Mouse (Mus musculus) MEL (cell line): ENCODE results near the gene Pdpn. TPM values are rescaled to one million over a fixed set of nuclear protein-coding genes. Genes with fewer than 3 reads are reported as not detected.

Source experiments
- DNase-seq: peaks from one replicate; pipeline ENCODE4 v3.0.0; 2011; ENCODE audit warnings: low read depth, low spot score
- H3K27ac ChIP-seq: 2 replicates; pipeline ENCODE4 v1.5.1; 2012; ENCODE audit warnings: low read depth, mild to moderate bottlenecking, control low read depth, low read length, moderate library complexity; ENCODE audit not compliant: control insufficient read depth
- H3K27me3 ChIP-seq, 2 experiments: fragments of 150-350 bp in 1 of 2; sonication (generic) in 1 of 2; 2 replicates each; pipeline ENCODE4 v1.6.1; 2012; ENCODE audit warnings: low read length in 2 of 2, mild to moderate bottlenecking in 2 of 2, improper control_type of control experiment in 1 of 2, moderate library complexity in 1 of 2; ENCODE audit not compliant: insufficient read depth in 2 of 2, control insufficient read depth in 1 of 2
- H3K36me3 ChIP-seq, 2 experiments: 2 replicates each; pipeline ENCODE4 v1.6.1; 2012 to 2014; ENCODE audit warnings: low read length in 2 of 2, improper control_type of control experiment in 1 of 2, inconsistent platforms in 1 of 2, mild to moderate bottlenecking in 1 of 2; ENCODE audit not compliant: insufficient read depth in 2 of 2, control insufficient read depth in 1 of 2
- H3K4me1 ChIP-seq, 2 experiments: fragments of 150-350 bp in 1 of 2; sonication (generic) in 1 of 2; 2 replicates each; pipeline ENCODE4 v1.6.1; 2012; ENCODE audit warnings: low read length in 2 of 2, improper control_type of control experiment in 1 of 2, mild to moderate bottlenecking in 1 of 2; ENCODE audit not compliant: insufficient read depth in 2 of 2, control insufficient read depth in 1 of 2
- H3K4me3 ChIP-seq, 2 experiments: fragments of 150-350 bp in 1 of 2; sonication (generic) in 1 of 2; 2 replicates each; pipeline ENCODE4 v1.5.1; 2012; ENCODE audit warnings: low read depth in 2 of 2, low read length in 2 of 2, mild to moderate bottlenecking in 2 of 2, moderate library complexity in 2 of 2, control low read depth in 1 of 2, improper control_type of control experiment in 1 of 2; ENCODE audit not compliant: control insufficient read depth in 1 of 2, insufficient read depth in 1 of 2
- H3K79me2 ChIP-seq: 2 replicates; pipeline ENCODE4 v1.6.1; 2012; ENCODE audit warnings: mild to moderate bottlenecking, low read length, moderate library complexity; ENCODE audit not compliant: control insufficient read depth, poor library complexity, insufficient read depth
- H3K9ac ChIP-seq: 2 replicates; pipeline ENCODE4 v1.6.1; 2012; ENCODE audit warnings: low read depth, mild to moderate bottlenecking, control low read depth, low read length, moderate library complexity; ENCODE audit not compliant: control insufficient read depth, poor library complexity, severe bottlenecking
- H3K9me3 ChIP-seq: fragments of 150-350 bp; sonication (generic); replicated peaks from 2 replicates; pipeline ENCODE4 v1.6.1; 2012; ENCODE audit warnings: mild to moderate bottlenecking, low read length, improper control_type of control experiment, moderate library complexity; ENCODE audit not compliant: insufficient read depth
- BHLHE40 ChIP-seq: IDR thresholded peaks from 2 replicates; pipeline ENCODE4 v1.6.1; 2012; ENCODE audit warnings: low read depth, mild to moderate bottlenecking, inconsistent platforms, low read length, improper control_type of control experiment, borderline replicate concordance
- CHD1 ChIP-seq: IDR thresholded peaks from 2 replicates; pipeline ENCODE4 v1.6.1; 2012; ENCODE audit warnings: low read depth, mild to moderate bottlenecking, inconsistent platforms, low read length, improper control_type of control experiment
- CTCF ChIP-seq, 3 experiments: IDR thresholded peaks in 2 of 3; conservative IDR thresholded peaks in 1 of 3; 2 replicates each; pipeline ENCODE4 v1.5.1; 2011 to 2012; ENCODE audit warnings: low read length in 3 of 3, low read depth in 2 of 3, mild to moderate bottlenecking in 2 of 3, improper control_type of control experiment in 1 of 3, inconsistent platforms in 1 of 3, mixed read lengths in 1 of 3, moderate library complexity in 1 of 3; ENCODE audit not compliant: control insufficient read depth in 1 of 3, insufficient read depth in 1 of 3, poor library complexity in 1 of 3, severe bottlenecking in 1 of 3
- EP300 ChIP-seq, 2 experiments: IDR thresholded peaks; 2 replicates each; pipeline ENCODE4 v1.6.1; 2011; ENCODE audit warnings: improper control_type of control experiment in 2 of 2, low read length in 2 of 2, low read depth in 1 of 2, mild to moderate bottlenecking in 1 of 2
- GABPA ChIP-seq: IDR thresholded peaks from 2 replicates; pipeline ENCODE4 v1.6.1; 2012; ENCODE audit warnings: low read depth, mild to moderate bottlenecking, inconsistent platforms, low read length, improper control_type of control experiment, moderate library complexity
- KAT2A ChIP-seq: conservative IDR thresholded peaks from 2 replicates; pipeline ENCODE4 v1.6.1; 2012; ENCODE audit warnings: low read depth, low read length, improper control_type of control experiment, inconsistent platforms
- MAX ChIP-seq: IDR thresholded peaks from 2 replicates; pipeline ENCODE4 v1.6.1; 2011; ENCODE audit warnings: low read length, improper control_type of control experiment
- MAZ ChIP-seq: IDR thresholded peaks from 2 replicates; pipeline ENCODE4 v1.6.1; 2012; ENCODE audit warnings: low read depth, mild to moderate bottlenecking, inconsistent platforms, low read length, improper control_type of control experiment
- POLR2AphosphoS2 ChIP-seq: IDR thresholded peaks from 2 replicates; pipeline ENCODE4 v1.6.1; 2011; ENCODE audit warnings: low read length, improper control_type of control experiment
- POLR2AphosphoS5 ChIP-seq: IDR thresholded peaks from 2 replicates; pipeline ENCODE4 v1.6.1; 2012; ENCODE audit warnings: low read depth, borderline replicate concordance, mild to moderate bottlenecking, inconsistent platforms, low read length, moderate library complexity, mixed read lengths
- SMC3 ChIP-seq: IDR thresholded peaks from 2 replicates; pipeline ENCODE4 v1.6.1; 2011; ENCODE audit warnings: low read depth, low read length, improper control_type of control experiment
- TCF12 ChIP-seq: IDR thresholded peaks from 2 replicates; pipeline ENCODE4 v1.6.1; 2014; ENCODE audit warnings: low read depth, mild to moderate bottlenecking, inconsistent platforms, low read length, improper control_type of control experiment, moderate library complexity
- UBTF ChIP-seq: IDR thresholded peaks from 2 replicates; pipeline ENCODE4 v1.6.1; 2012; ENCODE audit warnings: low read depth, mild to moderate bottlenecking, inconsistent platforms, low read length, improper control_type of control experiment, moderate library complexity, borderline replicate concordance; ENCODE audit not compliant: insufficient read depth
- USF1 ChIP-seq: IDR thresholded peaks from 2 replicates; pipeline ENCODE4 v1.6.1; 2014; ENCODE audit warnings: low read depth, mild to moderate bottlenecking, inconsistent platforms, low read length, improper control_type of control experiment, moderate library complexity
- ZC3H11A ChIP-seq: IDR thresholded peaks from 2 replicates; pipeline ENCODE4 v1.6.1; 2012; ENCODE audit warnings: low read depth, mild to moderate bottlenecking, inconsistent platforms, low read length, improper control_type of control experiment
- ZKSCAN1 ChIP-seq: IDR thresholded peaks from 2 replicates; pipeline ENCODE4 v1.6.1; 2012; ENCODE audit warnings: low read depth, mild to moderate bottlenecking, inconsistent platforms, low read length, improper control_type of control experiment, moderate library complexity
- ZNF384 ChIP-seq: IDR thresholded peaks from 2 replicates; pipeline ENCODE4 v1.6.1; 2012; ENCODE audit warnings: low read depth, mild to moderate bottlenecking, inconsistent platforms, low read length, improper control_type of control experiment
- polyA plus RNA-seq, 2 experiments: library from polyadenylated mRNA; stranded (reverse) in 1 of 2; unstranded in 1 of 2; fragments of >175 nt in 1 of 2; fragments of >200 nt in 1 of 2; gene quantifications; 2 replicates each; pipeline versions ENCODE4 v1.2.1 to v1.2.4; 2012; ENCODE audit warnings: low replicate concordance in 2 of 2, low read depth in 1 of 2; ENCODE audit not compliant: insufficient read length in 2 of 2, insufficient read depth in 1 of 2, missing spikeins in 1 of 2
- total RNA-seq: library from RNA; depleted of rRNA; stranded (reverse); fragments of 300-350 nt; gene quantifications from 2 replicates; pipeline ENCODE4 v1.2.3, GENCODE M21; 2012

The Pdpn gene
- total and polyA plus RNA-seq, 3 experiments, result not detected

GRCm38 (mm10) chr4:143313299-143313698, 13.9 kb upstream of the Pdpn start:
- H3K9me3 ChIP-seq, result no peaks in the 10 kb centered on the region
- no peak overlapping the region for H3K4me3 ChIP-seq
- H3K9ac ChIP-seq, result no peak overlapping the region
- H3K36me3 ChIP-seq, result no peaks in the 10 kb centered on the region
- H3K4me1 ChIP-seq, result no peaks in the 10 kb centered on the region
- no peaks in the 10 kb centered on the region for H3K27me3 ChIP-seq
- TF ChIP-seq MAX (no peak), UBTF (no peak), EP300 (IDR thresholded peaks at IDR 0.05; ENCODE audit: low read depth in 1 of 2, low read length in 2 of 2) (no peak), GABPA (no peak), BHLHE40 (no peak), POLR2AphosphoS2 (no peak), TCF12 (no peak), CHD1 (no peak), CTCF (IDR thresholded peaks at IDR 0.05 in 2 of 3, conservative IDR thresholded peaks at IDR 0.05 in 1 of 3; ENCODE audit: control insufficient read depth in 1 of 3, insufficient read depth in 1 of 3, low read depth in 2 of 3, low read length in 3 of 3, poor library complexity in 1 of 3, severe bottlenecking in 1 of 3) (no peak), KAT2A (no peak), USF1 (no peak), SMC3 (no peak), ZNF384 (no peak), ZKSCAN1 (no peak), POLR2AphosphoS5 (no peak), ZC3H11A (no peak)
- H3K79me2 ChIP-seq, result no peaks in the 10 kb centered on the region
- no peak overlapping the region for H3K27ac ChIP-seq
- no peak for DNase-seq

DNA sequence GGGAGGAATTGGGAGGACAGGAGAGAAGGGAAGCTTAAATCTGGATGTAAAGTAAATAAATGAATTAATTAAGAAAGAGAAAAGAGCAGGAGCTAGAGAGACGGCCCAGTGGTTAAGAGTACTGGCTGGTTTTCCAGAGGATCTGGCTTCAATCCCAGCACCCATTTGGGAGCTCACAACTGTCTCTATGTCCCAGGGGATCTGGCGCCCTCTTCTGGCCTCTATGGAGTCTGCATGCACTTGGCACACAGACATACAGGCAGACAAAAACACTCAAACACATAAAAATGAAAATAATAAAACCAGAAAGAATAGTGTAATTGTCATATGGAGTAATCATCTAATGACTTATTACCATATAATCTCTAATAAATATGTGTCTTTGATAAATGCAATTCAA, 12.0 kb upstream of the Pdpn start:
- TF ChIP-seq CTCF (IDR thresholded peaks at IDR 0.05 in 2 of 3, conservative IDR thresholded peaks at IDR 0.05 in 1 of 3; ENCODE audit: control insufficient read depth in 1 of 3, insufficient read depth in 1 of 3, low read depth in 2 of 3, low read length in 3 of 3, poor library complexity in 1 of 3, severe bottlenecking in 1 of 3) (peak in 1 of 3 experiments; percentile 26; a peak in 1 of 6 replicates), MAZ (no peak)
- no peaks in the 10 kb centered on the region for H3K79me2 ChIP-seq
- H3K9ac ChIP-seq, result no peak overlapping the region
- no peaks in the 10 kb centered on the region for H3K9me3 ChIP-seq
- H3K4me1 ChIP-seq, result no peaks in the 10 kb centered on the region
- DNase-seq, result no peak
- H3K27me3 ChIP-seq, result no peaks in the 10 kb centered on the region
- H3K27ac ChIP-seq, result no peak overlapping the region
- H3K4me3 ChIP-seq, result no peak overlapping the region
- H3K36me3 ChIP-seq, result no peaks in the 10 kb centered on the region
